Mouse (Mus musculus) liver, adult 2 months (tissue): ENCODE results near the gene a.

Source experiments
- CTCF ChIP-seq: fragments of 200-500 bp; IDR thresholded peaks from 2 replicates; pipeline ENCODE4 v1.5.1; 2011; ENCODE audit warnings: low read depth, low read length, control low read depth
- POLR2A ChIP-seq: fragments of 200-500 bp; IDR thresholded peaks from 2 replicates; pipeline ENCODE4 v1.6.1; 2011; ENCODE audit warnings: low read length, control low read depth; ENCODE audit not compliant: insufficient read depth; ENCODE audit errors: extremely low read depth

- TF ChIP-seq CTCF (no peak), POLR2A (no peak)
Observed at GRCm38 (mm10) chr2:154757691-154758090, 33.5 kb upstream of the a start.
